Mouse (Mus musculus): ENCODE results near the gene Zfp366. TPM values are rescaled to one million over a fixed set of nuclear protein-coding genes. Genes with fewer than 3 reads are reported as not detected.

Gene Zfp366
- polyA plus RNA-seq, 1 experiment from 2014 or later = 0.96 TPM

DNA sequence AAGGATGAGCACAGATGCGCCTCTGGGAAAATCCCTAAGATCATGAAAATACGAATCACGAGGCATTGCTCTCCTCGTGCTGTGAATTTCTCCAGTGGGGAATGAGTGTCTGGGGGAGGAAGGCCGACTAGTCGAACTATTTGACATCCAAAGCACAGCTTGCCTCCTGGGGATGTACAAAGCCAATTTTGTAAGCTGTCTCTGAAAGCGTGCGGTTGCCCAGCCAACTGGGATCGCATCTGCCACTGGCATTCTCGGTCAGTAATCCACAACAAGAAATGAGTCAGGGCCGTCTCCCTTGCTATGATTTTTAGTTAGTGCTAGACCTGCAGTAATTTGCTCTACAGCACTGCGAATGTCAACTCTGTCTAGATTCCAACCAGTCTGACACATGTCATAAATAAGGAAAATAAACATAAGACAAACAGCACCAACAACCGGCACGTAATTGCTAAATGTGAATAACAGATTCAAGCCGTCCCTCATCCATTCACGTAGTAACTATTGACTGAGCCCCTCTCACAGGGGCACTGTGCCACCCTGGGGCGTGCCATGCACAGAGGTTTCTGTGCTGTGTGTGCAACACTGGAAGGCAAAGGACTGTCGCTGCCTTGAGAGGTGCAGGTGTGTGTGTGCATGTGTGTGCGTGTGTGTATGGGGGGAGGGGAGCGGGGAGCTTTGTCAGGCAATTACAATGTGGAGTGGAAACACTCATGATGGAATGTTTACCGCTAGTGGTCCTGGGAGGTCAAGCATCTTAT, 100.0 kb downstream of the Zfp366 start:
- Histone ChIP-seq H3K4me3 (ENCODE audit: low read length) (no peak overlapping the region), H3K36me3 (ENCODE audit: insufficient read depth, low read length) (no peaks in the 10 kb centered on the region), H3K4me1 (ENCODE audit: insufficient read depth, low read length) (0 out of 2 replicates have a peak, but pooled peaks cover 5% of the 10 kb centered on the region), H3K9me3 (ENCODE audit: low read length) (no peaks in the 10 kb centered on the region), H3K4me2 (replicated peaks; ENCODE audit: low read depth, low read length) (no peak overlapping the region), H3K9ac (replicated peaks; ENCODE audit: low read length) (no peak overlapping the region), H3K27me3 (ENCODE audit: insufficient read depth, low read length) (no peaks in the 10 kb centered on the region), H3K27ac (ENCODE audit: low read length) (no peak overlapping the region)
- no peak for ATAC-seq (ENCODE audit: low FRiP score, low TSS enrichment)
- WGBS = 87% methylated on average over 21 of the region's 21 CpGs

DNA sequence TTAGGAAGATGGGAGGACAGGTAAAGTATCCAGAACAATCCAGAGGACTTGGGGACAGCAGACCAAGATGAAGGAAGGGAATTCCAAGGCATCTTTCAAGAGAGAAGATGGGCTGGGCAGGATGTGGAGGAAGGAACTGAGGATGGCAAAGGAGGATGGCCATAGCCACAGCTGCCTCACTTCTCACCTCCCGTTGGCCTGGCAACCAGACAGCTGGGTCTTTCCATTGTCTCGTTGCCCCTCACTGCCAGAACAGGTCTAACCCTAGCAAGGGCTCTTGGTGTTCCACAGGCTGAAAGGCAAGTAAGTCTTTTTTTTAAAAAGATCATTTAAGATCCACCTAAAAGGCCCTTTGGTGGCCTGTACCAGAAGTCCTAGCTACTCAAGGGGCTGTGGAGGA, 100.6 kb downstream of the Zfp366 start:
- WGBS = 32% methylated on average over 2 of the region's 2 CpGs
- no peak overlapping the region for H3K4me2 ChIP-seq (replicated peaks; ENCODE audit: low read depth, low read length)
- H3K36me3 ChIP-seq (ENCODE audit: insufficient read depth, low read length) = no peaks in the 10 kb centered on the region
- H3K9ac ChIP-seq (replicated peaks; ENCODE audit: low read length) = no peak overlapping the region
- H3K27me3 ChIP-seq (ENCODE audit: insufficient read depth, low read length) = no peaks in the 10 kb centered on the region
- H3K4me1 ChIP-seq (ENCODE audit: insufficient read depth, low read length) = 0 out of 2 replicates have a peak, but pooled peaks cover 5% of the 10 kb centered on the region
- H3K9me3 ChIP-seq (ENCODE audit: low read length) = no peaks in the 10 kb centered on the region
- H3K4me3 ChIP-seq (ENCODE audit: low read length) = no peak overlapping the region
- H3K27ac ChIP-seq (ENCODE audit: low read length) = no peak overlapping the region
- ATAC-seq (ENCODE audit: low FRiP score, low TSS enrichment) = no peak

DNA sequence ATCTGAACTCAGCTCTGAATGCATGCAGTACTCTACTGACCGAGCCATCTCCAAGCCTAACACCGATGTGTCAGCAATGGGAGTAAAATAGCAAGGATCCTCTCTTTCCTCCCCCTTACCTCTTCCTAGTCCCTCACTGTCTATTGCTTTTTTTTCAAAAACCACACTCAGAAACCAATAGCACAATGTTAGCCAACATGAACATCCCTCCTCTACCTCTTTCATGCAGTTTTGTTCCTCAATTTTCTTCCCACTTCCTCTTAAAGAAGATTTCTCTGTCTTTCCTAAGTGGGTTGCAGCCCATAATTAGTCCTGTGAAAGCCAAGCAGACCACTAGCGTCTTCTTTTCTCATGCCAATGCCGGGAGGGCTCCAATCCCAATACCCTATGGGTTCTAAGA, 102.6 kb downstream of the Zfp366 start:
- H3K9me3 ChIP-seq (ENCODE audit: low read length) = no peaks in the 10 kb centered on the region
- ATAC-seq (ENCODE audit: low FRiP score, low TSS enrichment) = no peak
- 0 out of 2 replicates have a peak, but pooled peaks cover 5% of the 10 kb centered on the region for H3K4me1 ChIP-seq (ENCODE audit: insufficient read depth, low read length)
- no peaks in the 10 kb centered on the region for H3K27me3 ChIP-seq (ENCODE audit: insufficient read depth, low read length)
- H3K4me3 ChIP-seq (ENCODE audit: low read length) = no peak overlapping the region
- no peak overlapping the region for H3K9ac ChIP-seq (replicated peaks; ENCODE audit: low read length)
- WGBS = 95% methylated on average over 4 of the region's 4 CpGs
- no peak overlapping the region for H3K27ac ChIP-seq (ENCODE audit: low read length)
- H3K36me3 ChIP-seq (ENCODE audit: insufficient read depth, low read length) = no peaks in the 10 kb centered on the region
- no peak overlapping the region for H3K4me2 ChIP-seq (replicated peaks; ENCODE audit: low read depth, low read length)

DNA sequence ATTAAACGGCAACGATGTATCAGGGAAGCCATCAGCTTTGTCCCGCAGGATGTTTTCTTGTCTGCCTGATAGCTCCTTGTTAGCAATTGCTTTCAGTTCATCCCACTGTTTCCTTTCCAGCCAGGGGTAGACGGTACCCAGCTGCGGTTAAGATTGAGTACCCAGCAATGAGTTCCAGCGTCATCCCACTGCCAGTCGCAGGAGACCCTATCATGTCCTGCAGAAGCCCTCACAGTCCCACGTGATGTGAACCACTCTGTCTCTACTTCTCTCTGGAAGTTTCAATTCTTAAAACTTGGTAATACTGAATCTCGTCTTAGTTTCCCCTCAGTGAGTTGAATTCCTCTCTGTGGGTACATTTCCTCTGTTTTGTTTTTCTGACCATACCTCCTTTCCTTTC, 103.2 kb downstream of the Zfp366 start:
- Histone ChIP-seq H3K27me3 (ENCODE audit: insufficient read depth, low read length) (no peaks in the 10 kb centered on the region), H3K36me3 (ENCODE audit: insufficient read depth, low read length) (no peaks in the 10 kb centered on the region), H3K9ac (replicated peaks; ENCODE audit: low read length) (no peak overlapping the region), H3K4me1 (ENCODE audit: insufficient read depth, low read length) (0 out of 2 replicates have a peak, but pooled peaks cover 5% of the 10 kb centered on the region), H3K4me3 (ENCODE audit: low read length) (no peak overlapping the region), H3K27ac (ENCODE audit: low read length) (no peak overlapping the region), H3K4me2 (replicated peaks; ENCODE audit: low read depth, low read length) (no peak overlapping the region), H3K9me3 (ENCODE audit: low read length) (no peaks in the 10 kb centered on the region)
- 79% methylated on average over 9 of the region's 9 CpGs for WGBS
- no peak for ATAC-seq (ENCODE audit: low FRiP score, low TSS enrichment)

DNA sequence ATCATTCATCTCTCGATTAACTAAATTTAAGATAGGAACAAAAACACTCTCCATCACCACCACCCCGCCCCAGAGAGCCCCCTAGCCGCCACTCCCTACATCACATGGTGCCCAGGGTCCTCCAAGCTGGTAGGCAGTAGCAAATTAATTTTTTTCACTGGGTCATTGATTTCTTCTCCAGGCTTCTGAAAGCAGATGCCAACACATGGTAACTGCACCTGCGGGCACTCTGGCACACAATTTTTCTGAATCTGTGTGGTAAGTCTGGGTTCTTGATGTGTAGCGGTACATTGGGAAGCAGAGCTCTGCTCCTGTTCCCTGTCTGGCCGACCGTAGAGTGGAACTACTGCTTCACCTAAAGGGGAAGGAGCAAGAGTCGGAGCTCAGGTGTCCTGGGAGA, 106.1 kb downstream of the Zfp366 start:
- H3K4me1 ChIP-seq (ENCODE audit: insufficient read depth, low read length) = no peaks in the 10 kb centered on the region
- ATAC-seq (ENCODE audit: low FRiP score, low TSS enrichment) = no peak
- no peaks in the 10 kb centered on the region for H3K9me3 ChIP-seq (ENCODE audit: low read length)
- no peak overlapping the region for H3K9ac ChIP-seq (replicated peaks; ENCODE audit: low read length)
- no peaks in the 10 kb centered on the region for H3K36me3 ChIP-seq (ENCODE audit: insufficient read depth, low read length)
- H3K27ac ChIP-seq (ENCODE audit: low read length) = no peak overlapping the region
- no peaks in the 10 kb centered on the region for H3K27me3 ChIP-seq (ENCODE audit: insufficient read depth, low read length)
- H3K4me2 ChIP-seq (replicated peaks; ENCODE audit: low read depth, low read length) = no peak overlapping the region
- WGBS = 87% methylated on average over 8 of the region's 8 CpGs
- no peak overlapping the region for H3K4me3 ChIP-seq (ENCODE audit: low read length)

DNA sequence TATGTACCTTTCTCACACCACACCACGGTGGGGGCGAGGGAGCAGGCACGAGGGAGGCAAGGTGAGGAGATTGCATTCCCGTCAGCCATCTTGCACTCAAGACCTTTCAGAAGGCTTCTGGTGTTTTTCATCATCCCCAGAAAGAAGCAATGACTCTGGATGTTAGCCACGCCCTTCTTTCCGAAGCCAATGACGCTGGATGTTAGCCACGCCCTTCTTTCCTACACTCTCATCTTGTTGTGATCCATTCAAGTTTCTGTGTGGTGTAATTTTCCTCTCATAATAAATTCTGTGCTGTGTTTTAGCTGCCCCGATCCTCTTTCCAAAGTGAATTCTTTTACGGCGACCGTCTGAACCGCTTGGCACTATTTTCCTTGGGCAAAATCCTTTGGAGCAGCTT, 109.6 kb downstream of the Zfp366 start:
- H3K27ac ChIP-seq (ENCODE audit: low read length) = no peak overlapping the region
- H3K36me3 ChIP-seq (ENCODE audit: insufficient read depth, low read length) = no peaks in the 10 kb centered on the region
- H3K9me3 ChIP-seq (ENCODE audit: low read length) = no peaks in the 10 kb centered on the region
- no peak overlapping the region for H3K4me2 ChIP-seq (replicated peaks; ENCODE audit: low read depth, low read length)
- no peaks in the 10 kb centered on the region for H3K4me1 ChIP-seq (ENCODE audit: insufficient read depth, low read length)
- no peaks in the 10 kb centered on the region for H3K27me3 ChIP-seq (ENCODE audit: insufficient read depth, low read length)
- 89% methylated on average over 13 of the region's 13 CpGs for WGBS
- ATAC-seq (ENCODE audit: low FRiP score, low TSS enrichment) = no peak
- H3K9ac ChIP-seq (replicated peaks; ENCODE audit: low read length) = no peak overlapping the region
- no peak overlapping the region for H3K4me3 ChIP-seq (ENCODE audit: low read length)

DNA sequence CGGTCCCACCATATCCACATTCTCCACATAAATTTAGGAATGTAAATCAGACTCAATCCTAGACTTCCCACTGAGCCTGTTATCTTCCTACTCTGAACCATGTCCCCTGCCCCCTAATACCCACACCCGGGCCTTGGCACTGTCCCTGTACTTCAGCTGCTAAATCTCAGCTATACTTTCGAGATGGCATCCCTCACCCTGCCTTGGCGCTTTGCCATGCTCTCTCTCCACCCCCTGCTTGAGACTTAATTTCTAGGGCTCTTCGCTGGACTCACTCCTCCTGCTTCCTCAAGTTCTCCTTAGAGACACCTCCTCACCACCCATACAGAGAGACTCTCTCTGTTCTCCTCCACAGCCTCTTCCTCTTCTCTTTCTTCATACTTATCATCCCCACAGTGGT, 115.3 kb downstream of the Zfp366 start:
- Histone ChIP-seq H3K9me3 (ENCODE audit: low read length) (no peaks in the 10 kb centered on the region), H3K9ac (replicated peaks; ENCODE audit: low read length) (no peak overlapping the region), H3K36me3 (ENCODE audit: insufficient read depth, low read length) (no peaks in the 10 kb centered on the region), H3K27me3 (ENCODE audit: insufficient read depth, low read length) (no peaks in the 10 kb centered on the region), H3K4me1 (ENCODE audit: insufficient read depth, low read length) (peaks cover 5% of the 10 kb centered on the region; the same call in 1 of the 2 replicates), H3K27ac (ENCODE audit: low read length) (no peak overlapping the region), H3K4me3 (ENCODE audit: low read length) (no peak overlapping the region), H3K4me2 (replicated peaks; ENCODE audit: low read depth, low read length) (no peak overlapping the region)
- 85% methylated on average over 5 of the region's 5 CpGs for WGBS
- ATAC-seq (ENCODE audit: low FRiP score, low TSS enrichment) = no peak

Other genes starting within 250 kb of the Zfp366 start
- not detected in 2 replicates for gene 1700024P04Rik, start 200.3 kb upstream of the Zfp366 start, polyA plus RNA-seq (2015; fragmentation: Nextera tagmentation; extraction: Ambion mirVana)
- gene Ptcd2, start 159.9 kb downstream of the Zfp366 start, polyA plus RNA-seq (2015; fragmentation: Nextera tagmentation; extraction: Ambion mirVana) = 56.1 and 56.6 TPM in 2 replicates
- 79.3 and 80.6 TPM in 2 replicates for gene Mrps27, start 160.0 kb downstream of the Zfp366 start, polyA plus RNA-seq (2015; fragmentation: Nextera tagmentation; extraction: Ambion mirVana)